Mouse (Mus musculus) layer of hippocampus, postnatal 14 days (tissue): ENCODE data around the gene Pdxk. TPM values are rescaled to one million over a fixed set of nuclear protein-coding genes. Genes with fewer than 3 reads are reported as not detected.

Experiments used
- microRNA-seq, 2 experiments: library from miRNA; unstranded; fragments of <30 nt; microRNA quantifications; one replicate each; pipeline ENCODE4 v1.2.0; 2021
- total RNA-seq, 2 experiments: library from RNA; stranded (reverse); gene quantifications; 2 replicates each; pipeline ENCODE4 v1.2.3; 2021

Pdxk gene
- total RNA-seq, 2 experiments from 2014 or later = 71.0 to 73.2 TPM

Small RNAs within 50 kb of the gene (microRNA-seq; reads per million reads assigned to microRNA genes)
- gene Mir6410 = 0 reads per million in 2 experiments
- 1.7 to 2.9 reads per million in 2 experiments for gene Mir6907
- 0.90 to 2.0 reads per million in 2 experiments for gene Mir6908

Other genes starting within 250 kb of the Pdxk start
- gene Trappc10, start 220.3 kb downstream of the Pdxk start, total RNA-seq = 10 to 100 TPM; 76.9 to 80.1 TPM
- gene Agpat3, start 112.5 kb downstream of the Pdxk start, total RNA-seq = 100 to 1,000 TPM; 258 to 259 TPM
- 100 to 1,000 TPM; 337 to 342 TPM for gene Rrp1, start 51.9 kb downstream of the Pdxk start, total RNA-seq
- gene Cstb, start 39.3 kb downstream of the Pdxk start, total RNA-seq = 10 to 100 TPM; 33.8 to 37.6 TPM
- gene Olfr1358, start 52.5 kb upstream of the Pdxk start, total RNA-seq = not detected
- gene Ilvbl, start 109.4 kb upstream of the Pdxk start, total RNA-seq = 10 to 100 TPM; 17.7 to 25.1 TPM
- 1 to 10 TPM; 5.0 to 5.1 TPM for gene Syde1, start 127.0 kb upstream of the Pdxk start, total RNA-seq
- not detected for gene Olfr1357, start 153.1 kb upstream of the Pdxk start, total RNA-seq